Comparison of ENCODE assay signal across 8 mouse cellular contexts in the genomic region with DNA sequence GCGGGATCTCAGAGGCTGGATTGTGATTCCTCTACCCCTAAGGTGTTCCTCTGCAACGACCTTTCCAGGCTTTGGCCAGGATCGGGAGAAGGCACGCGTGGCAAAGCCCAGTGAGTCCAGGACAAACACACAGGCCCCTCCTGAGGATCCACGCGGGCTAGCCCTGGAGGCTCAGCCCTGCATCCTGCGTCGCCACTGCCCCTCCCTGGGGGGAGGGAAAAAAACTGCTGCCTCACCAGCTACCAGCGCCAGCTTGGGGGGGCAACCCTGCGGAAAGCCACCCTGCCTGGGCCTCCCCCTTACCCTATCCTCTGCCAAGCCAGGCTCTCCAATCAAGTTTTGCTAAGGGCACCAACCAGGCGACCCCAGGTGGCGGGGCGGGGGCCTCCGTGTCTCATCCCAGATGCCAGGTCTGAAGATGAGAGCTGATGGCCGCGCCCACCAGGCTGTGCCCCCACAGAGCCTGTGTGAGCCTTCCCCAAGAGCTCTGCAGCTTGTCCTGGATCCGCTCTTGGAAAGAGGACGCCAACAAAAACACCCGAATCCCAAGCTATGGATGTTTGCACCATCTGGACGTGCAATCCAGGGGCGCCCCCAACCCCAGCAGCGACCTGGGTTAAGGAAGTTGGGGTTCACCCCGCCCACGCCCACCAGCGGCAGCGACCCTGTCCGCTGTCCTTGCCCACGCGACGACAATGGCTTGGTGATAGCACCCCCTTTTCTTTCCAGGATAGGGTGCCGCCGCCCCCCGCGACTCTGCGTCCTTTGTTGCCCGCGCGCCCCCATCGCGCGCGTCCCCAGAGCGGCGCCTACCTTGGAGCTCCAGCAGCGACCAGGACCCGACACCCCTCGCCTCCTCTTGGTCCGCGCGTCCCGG. TPM values are rescaled to one million over a fixed set of nuclear protein-coding genes. Genes with fewer than 3 reads are reported as not detected.
DNase-seq lines count a peak whose midpoint lies in the region; ATAC-seq and TF ChIP-seq lines count a peak whose summit lies in the region.

No protein-coding gene starts in this region.

- peak overlapping the region; percentile 75 for H3K9ac ChIP-seq in forebrain, embryonic 11.5 days (ENCODE audit: low read length)
- H3K9ac ChIP-seq in lung, embryonic 16.5 days (ENCODE audit: low read length), result peak overlapping the region; percentile 92

- 2% methylated on average over 51 of the region's 52 CpGs for WGBS in forebrain, embryonic 11.5 days
- WGBS in lung, embryonic 16.5 days, result 1% methylated on average over 52 of the region's 52 CpGs

- no peak for TF ChIP-seq CTCF in bone marrow macrophage, adult 2 months (IDR thresholded peaks at IDR 0.05; ENCODE audit: low read depth, low read length)

- peaks cover 27% of the 10 kb centered on the region for H3K27me3 ChIP-seq in erythroblast, embryonic 14.5 days (ENCODE audit: control insufficient read depth)
- no peaks in the 10 kb centered on the region for H3K27me3 ChIP-seq in forebrain, embryonic 11.5 days (ENCODE audit: control insufficient read depth, insufficient read depth, low read length)
- no peaks in the 10 kb centered on the region for H3K27me3 ChIP-seq in lung, embryonic 16.5 days (ENCODE audit: control insufficient read depth, insufficient read depth, low read depth, low read length)

- intact Hi-C loops in heart, postnatal 10 days (cut with DNase I), result loop anchor here (2.0 kb wide), 1 partner anchor 45 kb away; no protein-coding TSS in a partner anchor

- TF ChIP-seq POLR2A in bone marrow macrophage, adult 2 months (IDR thresholded peaks at IDR 0.05; ENCODE audit: borderline replicate concordance, low read depth, low read length), result no peak

- peaks cover 21% of the 10 kb centered on the region for H3K4me1 ChIP-seq in erythroblast, embryonic 14.5 days (ENCODE audit: control insufficient read depth)
- peaks cover 22% of the 10 kb centered on the region for H3K4me1 ChIP-seq in bone marrow macrophage, adult 2 months (ENCODE audit: control insufficient read depth, insufficient read depth, low read length)
- peaks cover 20% of the 10 kb centered on the region for H3K4me1 ChIP-seq in forebrain, embryonic 11.5 days (replicated peaks; ENCODE audit: control insufficient read depth, insufficient read depth, low read length)
- H3K4me1 ChIP-seq in lung, embryonic 16.5 days (replicated peaks; ENCODE audit: control insufficient read depth, insufficient read depth, low read length), result peaks cover 41% of the 10 kb centered on the region

- DNase-seq in forebrain, embryonic 11.5 days (ENCODE audit: low spot score), result peak; percentile 78
- DNase-seq in heart, postnatal 10 days, result peak; percentile 48 to 52
- peak; percentile 55 to 75 for DNase-seq in kidney, postnatal 25 days
- peak; percentile 73 for DNase-seq in retina, postnatal 1 day

- H3K27ac ChIP-seq in bone marrow macrophage, adult 2 months (ENCODE audit: insufficient read depth, low read depth, low read length), result peak overlapping the region; percentile 55; the same call in 1 of the 2 replicates
- peak overlapping the region; percentile 87 for H3K27ac ChIP-seq in forebrain, embryonic 11.5 days (ENCODE audit: low read depth, low read length)
- H3K27ac ChIP-seq in lung, embryonic 16.5 days (ENCODE audit: low read length), result peak overlapping the region; percentile 95

- ATAC-seq in erythroblast, adult 5-6 weeks (replicated peaks; ENCODE audit: low FRiP score, poor library complexity, severe bottlenecking), result no peak
- peak; percentile 17 for ATAC-seq in forebrain, embryonic 11.5 days (replicated peaks; ENCODE audit: low FRiP score)
- ATAC-seq in lung, embryonic 16.5 days (ENCODE audit: low read depth), result peak; percentile 6

- peak overlapping the region; percentile 77 for H3K4me2 ChIP-seq in forebrain, embryonic 11.5 days (ENCODE audit: low read depth, low read length, severe bottlenecking)
- peak overlapping the region; percentile 86 for H3K4me2 ChIP-seq in lung, embryonic 16.5 days (ENCODE audit: low read depth, low read length)

- H3K36me3 ChIP-seq in erythroblast, embryonic 14.5 days (ENCODE audit: control insufficient read depth), result no peaks in the 10 kb centered on the region
- no peaks in the 10 kb centered on the region for H3K36me3 ChIP-seq in forebrain, embryonic 11.5 days (ENCODE audit: control insufficient read depth, insufficient read depth, low read length)
- no peaks in the 10 kb centered on the region for H3K36me3 ChIP-seq in lung, embryonic 16.5 days (ENCODE audit: control insufficient read depth, insufficient read depth, low read length)

- H3K9me3 ChIP-seq in erythroblast, embryonic 14.5 days (ENCODE audit: control insufficient read depth, low read length), result no peaks in the 10 kb centered on the region
- no peaks in the 10 kb centered on the region for H3K9me3 ChIP-seq in forebrain, embryonic 11.5 days (ENCODE audit: control insufficient read depth, low read length)
- no peaks in the 10 kb centered on the region for H3K9me3 ChIP-seq in lung, embryonic 16.5 days (ENCODE audit: control insufficient read depth, low read length)

- peak overlapping the region; percentile 64 for H3K4me3 ChIP-seq in erythroblast, embryonic 14.5 days (replicated peaks)
- H3K4me3 ChIP-seq in bone marrow macrophage, adult 2 months (ENCODE audit: insufficient read depth, low read length), result peak overlapping the region; percentile 81
- H3K4me3 ChIP-seq in forebrain, embryonic 11.5 days (ENCODE audit: low read depth, low read length), result peak overlapping the region; percentile 91
- H3K4me3 ChIP-seq in lung, embryonic 16.5 days (ENCODE audit: low read length), result peak overlapping the region; percentile 84

RNA-seq across cellular contexts. Expression of gene Clip2, which starts 0.8 kb away (rescaled TPM):
- polyA plus RNA-seq in erythroblast, embryonic 14.5 days (2012), result 0.14 and 0.16 TPM in 2 replicates
- total RNA-seq in erythroblast, adult 5-6 weeks (2015; ENCODE audit: low replicate concordance), result 0.21 and 0.96 TPM in 2 replicates
- 2.1 and 4.0 TPM in 2 replicates for total RNA-seq in erythroblast, adult 5-6 weeks (2017; ENCODE audit: low replicate concordance)
- 13.1 and 14.3 TPM in 2 replicates for polyA plus RNA-seq in bone marrow macrophage, adult 2 months (2012; ENCODE audit: insufficient read depth, insufficient read length, missing spikeins)
- 6.1 and 6.8 TPM in 2 replicates for polyA plus RNA-seq in forebrain, embryonic 11.5 days (2014; fragmentation: Nextera tagmentation; extraction: Ambion mirVana)
- total RNA-seq in heart, postnatal 10 days (2021), result 10 to 100 TPM; 14.6 to 16.0 TPM
- 4.6 and 4.7 TPM in 2 replicates for polyA plus RNA-seq in lung, embryonic 16.5 days (2015; fragmentation: Nextera tagmentation; extraction: Ambion mirVana)

RNA-seq across cellular contexts. Expression of gene Syna, which starts 8.5 kb away (rescaled TPM):
- not detected in 2 replicates for polyA plus RNA-seq in erythroblast, embryonic 14.5 days (2012)
- 0.84 TPM in 1 of 2 replicates, not detected in the other for total RNA-seq in erythroblast, adult 5-6 weeks (2015; ENCODE audit: low replicate concordance)
- not detected in 2 replicates for total RNA-seq in erythroblast, adult 5-6 weeks (2017; ENCODE audit: low replicate concordance)
- not detected in 2 replicates for polyA plus RNA-seq in bone marrow macrophage, adult 2 months (2012; ENCODE audit: insufficient read depth, insufficient read length, missing spikeins)
- polyA plus RNA-seq in forebrain, embryonic 11.5 days (2014; fragmentation: Nextera tagmentation; extraction: Ambion mirVana), result not detected in 2 replicates
- total RNA-seq in heart, postnatal 10 days (2021), result not detected
- polyA plus RNA-seq in lung, embryonic 16.5 days (2015; fragmentation: Nextera tagmentation; extraction: Ambion mirVana), result 0.20 and 0.23 TPM in 2 replicates

RNA-seq across cellular contexts. Expression of gene Rfc2, which starts 29.7 kb away (rescaled TPM):
- polyA plus RNA-seq in erythroblast, embryonic 14.5 days (2012), result 6.8 TPM in 2 replicates
- 26.7 and 51.0 TPM in 2 replicates for total RNA-seq in erythroblast, adult 5-6 weeks (2015; ENCODE audit: low replicate concordance)
- total RNA-seq in erythroblast, adult 5-6 weeks (2017; ENCODE audit: low replicate concordance), result 14.7 and 23.7 TPM in 2 replicates
- 90.0 and 91.9 TPM in 2 replicates for polyA plus RNA-seq in bone marrow macrophage, adult 2 months (2012; ENCODE audit: insufficient read depth, insufficient read length, missing spikeins)
- 375 and 391 TPM in 2 replicates for polyA plus RNA-seq in forebrain, embryonic 11.5 days (2014; fragmentation: Nextera tagmentation; extraction: Ambion mirVana)
- 10 to 100 TPM; 37.6 to 39.8 TPM for total RNA-seq in heart, postnatal 10 days (2021)
- 255 and 270 TPM in 2 replicates for polyA plus RNA-seq in lung, embryonic 16.5 days (2015; fragmentation: Nextera tagmentation; extraction: Ambion mirVana)

Comparison
In these comparisons a context has a peak if more than half of its experiments do, and no peak if none do; other contexts are left out.
1. RNA of gene Rfc2, which starts 29.7 kb away (polyA plus RNA-seq): 375 to 391 TPM in forebrain, embryonic 11.5 days, 255 to 270 TPM in lung, embryonic 16.5 days and 90.0 to 91.9 TPM in bone marrow macrophage, adult 2 months; 6.8 TPM in erythroblast, embryonic 14.5 days; every median in the first group is over 10 times any median in the second.
2. Peak in every context shown above with its lines, with median percentiles within 50 percentile points of each other: H3K4me3 ChIP-seq, H3K27ac ChIP-seq and DNase-seq.